Mouse (Mus musculus) C2C12 (cell line): ENCODE results near the gene Aars.

Experiments used
- CTCF ChIP-seq: IDR thresholded peaks from one replicate; pipeline ENCODE4 v1.5.1; 2011; ENCODE audit not compliant: control insufficient read depth, insufficient read depth, insufficient read length
- MAX ChIP-seq: IDR thresholded peaks from one replicate; pipeline ENCODE4 v1.6.1; 2011; ENCODE audit warnings: mild to moderate bottlenecking, control low read depth
- MYOD1 ChIP-seq: IDR thresholded peaks from one replicate; pipeline ENCODE4 v1.6.1; 2011; ENCODE audit warnings: low read depth; ENCODE audit not compliant: control insufficient read depth, insufficient read length
- USF1 ChIP-seq: IDR thresholded peaks from one replicate; pipeline ENCODE4 v1.6.1; 2011; ENCODE audit warnings: low read depth, mild to moderate bottlenecking, control low read depth, moderate library complexity

GRCm38 (mm10) chr8:110987805-110988744 is 44.9 kb upstream of the Aars start:
- no peak for TF ChIP-seq MAX
- TF ChIP-seq CTCF = no peak
- TF ChIP-seq USF1 = no peak
- no peak for TF ChIP-seq MYOD1
